Mouse (Mus musculus) lung, embryonic 14.5 days (tissue): ENCODE data around the gene Mitd1. TPM values are rescaled to one million over a fixed set of nuclear protein-coding genes. Genes with fewer than 3 reads are reported as not detected.

ENCODE experiments used
- ATAC-seq: fragments of 200-750 bp; cut with Nextera tagmentation; 2 replicates; pipeline ENCODE4 v1.8.0; 2017; ENCODE audit warnings: mild to moderate bottlenecking, moderate TSS enrichment, moderate library complexity; ENCODE audit not compliant: insufficient read depth
- DNase-seq: peaks from one replicate; pipeline ENCODE4 v3.0.0-alpha.2; 2015
- H3K27ac ChIP-seq: fragments of 300-500 bp; sonication (generic); 2 replicates; pipeline ENCODE4 v1.5.1; 2014; ENCODE audit warnings: low read depth, mild to moderate bottlenecking, moderate library complexity
- H3K27me3 ChIP-seq: fragments of 300-500 bp; sonication (generic); 2 replicates; pipeline ENCODE4 v1.6.1; 2014; ENCODE audit warnings: low read length, control low read depth; ENCODE audit not compliant: insufficient read depth
- H3K36me3 ChIP-seq: fragments of 300-500 bp; sonication (generic); 2 replicates; pipeline ENCODE4 v1.6.1; 2014; ENCODE audit warnings: control low read depth; ENCODE audit not compliant: insufficient read depth
- H3K4me1 ChIP-seq: fragments of 300-500 bp; sonication (generic); 2 replicates; pipeline ENCODE4 v1.6.1; 2014; ENCODE audit warnings: antibody characterized with exemption, control low read depth; ENCODE audit not compliant: insufficient read depth
- H3K4me2 ChIP-seq: fragments of 300-500 bp; sonication (generic); 2 replicates; pipeline ENCODE4 v1.6.1; 2014; ENCODE audit warnings: mild to moderate bottlenecking
- H3K4me3 ChIP-seq: fragments of 300-500 bp; sonication (generic); 2 replicates; pipeline ENCODE4 v1.5.1; 2014; ENCODE audit warnings: low read depth, low read length
- H3K9ac ChIP-seq: fragments of 300-500 bp; sonication (generic); 2 replicates; pipeline ENCODE4 v1.6.1; 2014
- H3K9me3 ChIP-seq: fragments of 300-500 bp; sonication (generic); 2 replicates; pipeline ENCODE4 v1.6.1; 2016; ENCODE audit warnings: low read depth, low read length, control low read depth
- CTCF ChIP-seq: IDR thresholded peaks from 2 replicates; pipeline ENCODE4 v1.5.1; 2016; ENCODE audit warnings: antibody characterized with exemption, low read depth
- WGBS: fragments of 180-500 bp; shearing (Covaris S2); extraction: QIAGEN DNeasy Blood & Tissue Kit; methylation state at CpG from one replicate; pipeline ENCODE4 v1.1.7; 2014; 5-methylcytosine and 5-hydroxymethylcytosine counted together
- polyA plus RNA-seq: library from polyadenylated mRNA; unstranded; fragments of >200 nt; fragmentation: Nextera tagmentation; extraction: Ambion mirVana; gene quantifications from 2 replicates; pipeline ENCODE4 v1.2.1, GENCODE M21; 2014

Mitd1 gene
- polyA plus RNA-seq, 1 experiment from 2014 or later: 24.2 TPM

- Histone ChIP-seq H3K9ac (no peak overlapping the region), H3K27me3 (no peaks in the 10 kb centered on the region), H3K36me3 (no peaks in the 10 kb centered on the region), H3K27ac (no peak overlapping the region), H3K4me1 (no peaks in the 10 kb centered on the region), H3K4me3 (no peak overlapping the region), H3K4me2 (no peak overlapping the region), H3K9me3 (no peaks in the 10 kb centered on the region)
- ATAC-seq (no peak), DNase-seq (no peak)
- WGBS: 64% methylated on average over 10 of the region's 10 CpGs
- no peak for TF ChIP-seq CTCF
Measured at GRCm38 (mm10) chr1:37867684-37868322, 22.4 kb downstream of the Mitd1 start.

GRCm38 (mm10) chr1:37867056-37867455, 23.2 kb downstream of the Mitd1 start:
- DNase-seq (peak; percentile 57), ATAC-seq (no peak)
- Histone ChIP-seq H3K27ac (no peak overlapping the region), H3K9me3 (no peaks in the 10 kb centered on the region), H3K4me2 (no peak overlapping the region), H3K9ac (no peak overlapping the region), H3K27me3 (no peaks in the 10 kb centered on the region), H3K4me1 (no peaks in the 10 kb centered on the region), H3K36me3 (no peaks in the 10 kb centered on the region), H3K4me3 (no peak overlapping the region)
- WGBS: 79% methylated on average over 1 of the region's 1 CpGs
- TF ChIP-seq CTCF: peak; percentile 68

- H3K4me1 ChIP-seq: no peaks in the 10 kb centered on the region
- ATAC-seq (no peak), DNase-seq (no peak)
- H3K27ac ChIP-seq: peak within 1 kb of the TSS; percentile 86
- peak within 1 kb of the TSS; percentile 57 for H3K4me3 ChIP-seq
- WGBS: 80% methylated on average over 6 of the region's 6 CpGs
- H3K27me3 ChIP-seq: no peaks in the 10 kb centered on the region
- H3K36me3 ChIP-seq: no peaks in the 10 kb centered on the region
- peak within 1 kb of the TSS; percentile 81 for H3K4me2 ChIP-seq
- peak within 1 kb of the TSS; percentile 64 for H3K9ac ChIP-seq
- no peak for TF ChIP-seq CTCF
- H3K9me3 ChIP-seq: no peaks in the 10 kb centered on the region
Measured at GRCm38 (mm10) chr1:37866286-37866685, 23.9 kb downstream of the Mitd1 start, which contains the start of gene Tsga10. TSS of gene Tsga10 (minus strand) at chr1:37866429.

- no peaks in the 10 kb centered on the region for H3K9me3 ChIP-seq
Measured at GRCm38 (mm10) chr1:37865401-37866215, 24.6 kb downstream of the Mitd1 start.

GRCm38 (mm10) chr1:37864511-37865400, 25.5 kb downstream of the Mitd1 start:
- peak overlapping the region; percentile 86 for H3K27ac ChIP-seq
- no peaks in the 10 kb centered on the region for H3K9me3 ChIP-seq
- H3K36me3 ChIP-seq: no peaks in the 10 kb centered on the region
- H3K4me2 ChIP-seq: peak overlapping the region; percentile 81
- TF ChIP-seq CTCF: peak; percentile 56
- peak; percentile 97 for ATAC-seq
- under 1% methylated on average over 84 of the region's 90 CpGs for WGBS
- peak overlapping the region; percentile 64 for H3K9ac ChIP-seq
- peak; percentile 100 for DNase-seq
- H3K4me3 ChIP-seq: peak overlapping the region; percentile 57
- H3K27me3 ChIP-seq: no peaks in the 10 kb centered on the region
- no peaks in the 10 kb centered on the region for H3K4me1 ChIP-seq

More at GRCm38 (mm10) chr1:37865401-37866215, 24.6 kb downstream of the Mitd1 start:
- no peaks in the 10 kb centered on the region for H3K27me3 ChIP-seq
- H3K4me2 ChIP-seq: peak overlapping the region; percentile 81
- 11% methylated on average over 23 of the region's 23 CpGs for WGBS
- peak overlapping the region; percentile 64 for H3K9ac ChIP-seq
- DNase-seq (peak; percentile 49), ATAC-seq (no peak)
- peak overlapping the region; percentile 86 for H3K27ac ChIP-seq
- peak overlapping the region; percentile 57 for H3K4me3 ChIP-seq
- no peak for TF ChIP-seq CTCF
- no peaks in the 10 kb centered on the region for H3K4me1 ChIP-seq
- no peaks in the 10 kb centered on the region for H3K36me3 ChIP-seq

- Histone ChIP-seq H3K27ac (no peak overlapping the region), H3K27me3 (no peaks in the 10 kb centered on the region), H3K4me3 (no peak overlapping the region), H3K9ac (no peak overlapping the region), H3K4me1 (no peaks in the 10 kb centered on the region), H3K9me3 (no peaks in the 10 kb centered on the region), H3K4me2 (no peak overlapping the region), H3K36me3 (no peaks in the 10 kb centered on the region)
- no peak for DNase-seq
- TF ChIP-seq CTCF: no peak
- 27% methylated on average over 2 of the region's 2 CpGs for WGBS
- ATAC-seq: no peak
Measured at GRCm38 (mm10) chr1:37850696-37851095, 39.5 kb downstream of the Mitd1 start.
